Mouse (Mus musculus) kidney, adult 11 months (tissue): ENCODE data around the gene Nmnat3.
A peak's percentile ranks its signal among the peaks of the same experiment; 100 is the strongest.

Source experiments
- DNase-seq: peaks from one replicate; pipeline ENCODE4 v3.0.0; 2022

Nmnat3 gene

DNA sequence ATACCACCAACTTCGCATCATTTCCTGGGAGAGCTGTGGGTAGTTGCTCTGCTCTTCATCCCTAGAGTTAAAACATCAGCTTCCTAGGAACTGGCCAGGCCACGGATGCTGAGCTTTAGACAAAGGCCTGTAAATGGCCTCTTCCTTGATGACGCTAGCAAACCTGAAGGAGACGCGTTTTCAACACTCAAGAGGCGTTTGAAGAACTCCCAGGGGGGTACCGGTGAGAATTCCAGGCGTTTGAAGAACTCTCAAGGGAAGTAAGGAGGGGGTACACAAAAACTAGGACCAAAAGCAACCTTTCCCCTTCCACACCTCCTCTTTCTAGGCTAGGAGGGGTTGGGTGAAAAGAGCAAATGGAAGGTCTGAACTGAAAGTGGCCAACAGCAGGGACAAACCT is 137.1 kb downstream of the Nmnat3 start:
- no peak for DNase-seq

DNA sequence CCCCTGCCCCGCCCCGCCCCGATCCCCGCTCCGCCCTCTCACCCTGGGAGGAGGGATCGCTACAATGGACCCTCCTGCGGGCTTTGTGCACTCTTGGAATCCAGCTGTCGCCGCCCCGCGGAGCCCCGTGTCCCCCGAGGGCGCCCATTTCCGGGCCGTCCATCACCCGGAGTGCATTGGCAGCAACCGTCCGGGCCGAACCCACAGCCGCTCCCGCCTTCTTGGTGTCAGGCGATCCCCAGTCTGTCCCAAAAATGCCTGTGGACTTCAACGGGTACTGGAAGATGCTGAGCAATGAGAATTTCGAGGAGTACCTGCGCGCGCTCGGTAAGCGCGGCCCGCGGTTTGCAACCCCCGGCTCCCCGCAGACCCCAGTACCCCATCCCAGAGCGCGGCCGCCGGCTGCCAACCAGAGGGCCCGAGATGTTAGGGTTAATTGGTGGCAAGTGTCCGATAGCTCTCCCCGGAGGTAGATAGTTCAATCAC is 137.5 kb downstream of the Nmnat3 start:
- peak; percentile 37 for DNase-seq

DNA sequence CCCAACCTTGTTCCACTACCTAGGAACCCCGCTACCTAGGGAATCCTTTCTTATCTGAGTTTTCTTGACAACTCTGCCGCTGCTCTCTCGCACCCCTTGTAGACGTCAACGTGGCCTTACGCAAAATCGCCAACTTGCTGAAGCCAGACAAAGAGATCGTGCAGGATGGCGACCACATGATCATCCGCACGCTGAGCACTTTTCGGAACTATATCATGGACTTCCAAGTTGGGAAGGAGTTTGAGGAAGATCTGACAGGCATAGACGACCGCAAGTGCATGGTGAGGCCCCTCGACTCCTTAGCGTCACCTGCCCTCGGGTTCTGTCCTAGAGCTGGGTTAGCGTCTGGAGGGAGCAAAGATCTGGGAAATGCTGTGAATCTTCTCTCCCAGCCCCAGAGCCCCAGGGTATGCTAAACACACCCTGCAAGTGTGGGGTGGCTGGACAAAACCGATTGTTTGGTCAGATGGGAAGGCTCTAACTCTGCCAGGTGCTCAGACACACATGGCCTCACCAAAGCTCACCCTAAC is 138.2 kb downstream of the Nmnat3 start:
- no peak for DNase-seq

DNA sequence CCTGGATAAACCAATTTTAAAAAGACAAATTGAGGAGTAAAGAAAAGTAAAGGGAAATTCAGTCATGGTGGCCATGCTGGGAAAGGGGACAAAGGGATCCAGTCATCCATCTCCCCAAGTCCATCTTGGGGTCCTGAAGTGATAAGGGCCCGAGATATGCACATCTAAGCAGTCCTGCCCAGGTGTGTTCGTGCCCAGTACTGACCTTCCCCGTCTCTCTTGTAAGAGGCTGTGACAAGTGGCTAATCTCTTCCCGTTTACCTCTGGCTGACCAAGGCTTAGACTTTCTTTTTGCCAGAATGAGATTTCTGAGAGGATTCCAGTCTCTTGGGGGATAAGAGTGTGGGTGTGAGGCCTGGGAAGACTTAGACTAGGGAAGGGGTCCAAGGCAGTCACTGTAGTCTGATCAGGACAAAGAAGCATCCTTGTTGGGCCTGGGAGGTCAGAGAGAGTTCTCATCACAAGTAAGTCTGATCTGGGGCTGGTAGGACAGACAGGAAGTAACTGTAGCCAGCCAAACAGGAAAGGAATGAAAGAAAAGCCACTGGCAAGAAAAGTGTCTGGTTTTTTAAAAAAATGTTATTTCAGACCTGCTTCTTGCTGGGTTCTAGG is 140.8 kb downstream of the Nmnat3 start:
- no peak for DNase-seq

DNA sequence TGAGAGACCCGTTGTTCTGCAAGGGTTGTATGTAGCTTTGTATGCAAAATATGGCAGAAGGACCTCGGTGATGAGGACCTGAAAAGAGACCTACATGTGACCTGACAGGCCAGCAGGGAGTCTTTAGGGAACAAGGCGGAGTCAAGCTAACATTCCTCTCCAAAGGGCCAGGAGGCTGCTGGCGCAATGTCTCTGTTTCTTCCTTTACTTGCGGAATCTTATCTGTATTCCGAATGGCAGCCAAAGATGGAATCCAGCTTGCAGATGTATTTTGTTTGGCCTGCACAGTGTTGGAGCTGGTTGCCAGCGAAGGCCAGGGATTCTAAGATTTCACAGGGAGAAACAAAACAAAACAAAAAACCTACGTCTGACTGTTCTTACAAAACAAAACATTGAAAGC is 141.5 kb downstream of the Nmnat3 start:
- peak; percentile 53 for DNase-seq

DNA sequence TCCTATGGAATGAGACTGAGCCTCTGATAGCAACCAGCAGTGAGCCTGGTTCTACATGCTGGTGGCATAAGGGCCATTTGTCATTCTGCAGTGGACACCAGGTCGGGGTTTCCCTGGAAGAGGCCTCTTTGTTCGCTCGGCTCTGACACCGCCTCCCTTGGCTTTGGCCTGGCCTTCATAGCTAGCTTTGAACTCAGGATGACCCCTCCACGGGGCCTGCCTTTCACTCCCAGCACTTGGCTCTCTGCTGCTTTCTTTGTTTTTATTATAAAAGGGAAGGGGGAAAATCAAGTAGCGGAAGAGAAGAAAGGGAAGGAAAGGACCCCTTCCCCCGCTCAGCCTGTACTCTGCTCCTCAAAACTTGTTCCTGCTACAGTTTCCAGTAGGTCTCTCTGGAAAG is 142.6 kb downstream of the Nmnat3 start:
- DNase-seq: no peak

DNA sequence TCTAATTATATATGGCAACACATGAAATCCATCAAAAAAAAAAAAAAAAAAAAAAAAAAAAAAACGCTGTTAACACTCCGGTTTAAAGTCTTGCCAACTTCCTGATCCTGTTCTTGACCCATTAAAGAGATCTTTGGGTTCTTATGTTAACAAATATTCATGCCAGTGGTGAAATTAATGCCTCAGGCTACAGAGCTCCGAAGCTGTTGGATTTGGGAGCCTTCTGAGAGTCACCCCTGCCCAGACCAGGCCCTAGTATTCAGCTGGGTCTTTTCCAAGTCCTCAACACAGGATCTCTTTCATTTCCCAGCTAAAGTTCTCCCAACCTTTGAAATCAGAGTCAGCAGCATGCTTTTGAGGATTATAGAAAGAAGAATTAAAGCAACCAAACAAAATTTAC is 143.3 kb downstream of the Nmnat3 start:
- DNase-seq: no peak

DNA sequence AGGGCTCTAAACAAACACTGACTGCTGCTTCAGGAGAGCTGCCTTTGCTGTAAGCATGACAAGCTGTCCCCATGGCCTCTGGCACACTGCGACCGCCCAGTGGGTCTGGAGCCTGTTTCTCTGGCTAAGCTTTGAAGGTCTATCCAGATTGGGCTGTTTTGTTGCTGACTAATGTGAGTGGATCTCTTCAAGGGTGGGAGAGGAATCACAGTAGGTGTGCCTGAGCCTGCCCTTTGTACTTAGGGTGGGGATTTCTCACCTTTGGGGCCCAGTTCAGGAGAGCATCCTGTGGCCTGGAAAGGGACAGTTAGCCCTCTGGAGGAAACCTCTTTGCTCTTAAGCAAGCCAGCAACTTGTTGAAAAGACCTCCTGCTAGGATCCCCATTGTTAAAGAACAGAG is 145.8 kb downstream of the Nmnat3 start:
- DNase-seq: no peak

DNA sequence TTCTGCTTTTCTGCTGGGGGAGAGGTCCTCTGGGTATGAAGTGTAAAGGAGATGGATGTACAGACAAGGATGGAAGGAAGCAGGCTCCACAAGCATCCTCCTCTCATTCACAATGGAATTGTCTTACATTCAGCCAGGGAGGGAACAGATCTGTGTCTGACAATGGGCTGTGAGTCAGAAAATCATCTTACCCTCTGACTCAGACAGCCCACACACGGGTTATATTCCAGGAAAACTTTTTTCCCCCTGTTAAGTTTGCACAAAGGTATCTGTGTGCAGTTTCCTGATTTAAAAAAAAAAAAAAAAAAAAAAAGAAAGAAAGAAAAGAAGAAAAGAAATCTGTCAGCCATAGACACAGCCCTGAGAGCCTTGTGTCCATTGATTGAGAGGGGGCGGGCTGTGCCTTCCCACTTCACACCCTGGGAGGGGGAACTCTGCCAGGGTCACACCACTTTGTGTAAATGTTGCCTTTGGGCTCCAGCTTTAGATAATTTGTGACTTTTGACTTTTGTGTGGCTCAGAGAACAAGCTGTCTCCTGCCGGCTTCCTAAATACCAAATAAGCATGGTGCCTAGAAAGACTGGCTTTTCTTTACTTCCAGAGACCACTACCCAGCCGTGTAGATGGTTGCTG is 146.8 kb downstream of the Nmnat3 start:
- DNase-seq: no peak

DNA sequence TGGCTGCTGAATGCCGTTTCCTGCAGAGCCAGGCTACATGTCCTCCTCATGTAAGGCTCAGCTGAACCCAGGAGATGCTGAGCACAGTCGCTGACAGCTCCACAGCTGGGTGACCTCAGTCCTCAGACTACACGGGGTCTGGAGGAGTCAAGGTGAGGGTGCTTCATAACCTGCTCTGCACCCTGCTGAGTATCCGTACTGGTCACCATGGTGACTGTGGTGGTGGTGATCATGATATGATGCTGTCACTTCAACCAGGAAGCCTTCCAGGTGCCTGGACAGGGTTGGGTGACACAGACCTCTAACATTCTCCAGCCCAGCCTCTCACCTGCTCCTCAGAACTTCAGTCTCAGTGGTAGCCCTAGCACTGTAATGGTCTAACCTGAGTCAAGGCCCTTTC is 150.6 kb downstream of the Nmnat3 start:
- no peak for DNase-seq

DNA sequence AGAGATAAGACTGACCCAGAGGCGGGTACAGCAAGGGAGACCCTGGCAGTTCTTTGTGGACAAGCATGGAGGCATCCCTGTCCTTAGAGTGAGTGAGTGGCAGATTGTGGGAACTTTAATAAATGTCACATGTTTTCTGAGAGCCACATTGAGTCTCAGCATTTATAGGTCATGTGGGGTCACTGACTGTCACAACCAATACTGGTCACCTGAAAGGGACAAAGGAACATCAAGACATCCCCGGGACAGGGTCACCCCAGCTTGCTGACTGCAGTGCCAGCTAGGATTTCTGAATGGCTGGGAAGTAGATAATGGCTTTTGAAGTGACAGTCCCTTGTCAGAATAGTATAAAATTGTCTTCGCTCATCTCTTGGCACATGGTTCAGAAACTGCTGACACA is 151.9 kb downstream of the Nmnat3 start:
- DNase-seq: no peak

DNA sequence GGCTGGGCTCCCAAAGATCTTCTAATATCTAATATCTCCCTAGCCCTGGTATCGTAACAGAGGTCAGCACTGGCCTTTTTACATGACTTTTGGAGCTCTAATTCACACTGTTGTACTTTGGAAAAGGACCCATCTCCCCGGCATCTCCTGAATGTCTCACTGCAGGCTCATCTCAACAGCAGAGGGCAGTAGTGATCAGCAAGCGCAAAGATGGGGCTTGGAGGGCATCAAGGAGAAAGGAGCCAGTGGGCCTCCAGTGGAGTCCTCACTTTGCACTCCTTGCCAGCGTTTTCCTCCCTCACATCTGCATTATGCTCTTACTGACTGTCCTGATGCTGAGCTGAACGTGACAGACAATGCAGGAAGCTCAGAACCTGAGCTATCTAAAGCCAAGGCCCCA is 155.4 kb downstream of the Nmnat3 start:
- DNase-seq: no peak

DNA sequence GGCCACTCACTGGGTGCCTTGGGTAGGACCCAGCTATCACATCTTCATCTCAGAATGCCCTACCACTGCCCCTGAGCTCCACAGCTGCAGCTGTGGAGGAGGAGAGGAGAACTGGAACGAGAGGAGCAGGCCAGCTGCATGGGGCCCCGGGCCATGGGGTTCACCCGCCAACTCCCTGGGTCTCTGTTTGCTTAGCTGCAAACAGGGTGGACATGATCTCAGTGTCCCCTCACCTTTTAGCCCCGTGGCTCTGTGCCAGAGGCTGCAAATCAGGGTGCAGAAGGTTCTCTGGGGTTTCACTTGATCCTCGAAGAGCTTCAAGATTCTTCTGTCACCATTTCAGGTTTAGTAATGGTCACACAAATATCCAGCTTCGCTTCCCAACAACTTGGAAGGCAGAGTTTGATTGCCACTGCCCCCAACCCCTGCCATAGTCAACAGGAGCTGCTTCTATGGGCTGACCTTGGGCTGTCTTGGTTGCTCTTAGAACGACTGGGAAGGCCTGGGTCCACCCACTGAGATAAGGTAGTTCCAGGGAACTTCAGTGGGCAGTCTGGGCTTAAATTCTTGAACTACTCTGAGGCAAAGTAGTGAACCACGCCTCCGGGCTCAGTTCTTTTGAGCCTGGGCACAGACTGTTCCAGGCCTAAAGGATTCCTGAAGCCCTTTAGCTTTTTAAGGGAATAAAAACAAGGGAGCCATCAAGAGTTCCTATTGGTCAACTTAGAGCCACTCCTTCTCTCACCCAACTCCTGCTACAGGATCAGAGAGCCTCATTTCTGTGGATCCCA is 158.3 kb downstream of the Nmnat3 start:
- no peak for DNase-seq

DNA sequence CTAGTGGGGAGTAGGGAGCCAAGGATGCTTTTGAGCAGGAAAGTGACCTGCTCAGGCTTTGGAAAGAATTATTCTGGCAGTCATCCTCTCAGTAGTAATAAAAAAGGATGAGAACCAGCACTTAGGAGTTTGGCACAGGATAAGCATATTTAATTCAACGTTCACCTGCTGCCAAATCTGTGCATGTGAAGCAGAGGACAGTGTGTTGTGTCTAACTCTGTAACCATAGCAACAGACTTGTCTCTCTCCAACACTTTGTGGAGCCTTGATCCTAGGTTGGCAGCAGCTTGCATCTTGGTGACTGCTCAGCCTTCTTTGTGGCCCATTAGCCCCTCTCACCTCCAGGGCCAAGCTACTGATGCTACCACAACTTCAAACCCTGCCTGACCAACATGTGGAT is 163.7 kb downstream of the Nmnat3 start:
- DNase-seq: no peak

DNA sequence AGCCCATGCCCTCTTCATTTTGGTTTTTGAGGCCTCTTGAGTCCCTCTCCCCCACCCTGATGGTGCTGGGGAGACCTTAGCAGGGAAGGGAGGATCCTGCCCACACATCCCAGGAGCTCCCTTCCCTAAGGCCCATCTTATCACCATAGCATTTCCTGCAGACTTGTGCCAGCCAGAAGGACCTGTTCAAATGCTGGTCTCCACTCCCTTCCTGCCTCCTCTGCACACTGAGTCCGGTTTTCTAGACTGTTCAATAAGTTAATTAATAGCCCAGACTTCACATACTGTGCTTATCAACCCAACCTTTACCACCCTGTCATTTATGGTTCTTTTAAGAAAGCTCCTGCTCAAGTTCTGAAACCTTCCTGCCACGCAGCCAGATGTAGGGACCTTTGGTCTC is 179.5 kb downstream of the Nmnat3 start:
- DNase-seq: no peak
